Mouse (Mus musculus): ENCODE data around the gene Crygs.

- TF ChIP-seq POLR2A (IDR thresholded peaks at IDR 0.05; ENCODE audit: borderline replicate concordance, insufficient read depth, low read length) = no peak
- no peak for TF ChIP-seq CTCF (IDR thresholded peaks at IDR 0.05; ENCODE audit: borderline replicate concordance, insufficient read depth, low read depth, low read length)
These were observed 28.7 kb downstream of the Crygs start for GRCm38 (mm10) chr16:22782686-22783085.

Data from cerebellum, adult 2 months (tissue).